Mouse (Mus musculus) C2C12 (cell line): ENCODE measurements at regions not wholly inside any gene's neighbourhood (a gene's known extent, or its start where the extent isn't known, plus 50 kb on each side); places are given as distances from the start of the nearest gene placed in this dataset.

Experiments
- H3K27me3 ChIP-seq: one replicate; pipeline ENCODE4 v1.6.1; 2011; ENCODE audit not compliant: control insufficient read depth, insufficient read depth, insufficient read length
- H3K36me3 ChIP-seq: one replicate; pipeline ENCODE4 v1.6.1; 2011; ENCODE audit not compliant: control insufficient read depth, insufficient read depth
- H3K4me3 ChIP-seq: one replicate; pipeline ENCODE4 v1.5.1; 2011; ENCODE audit warnings: mild to moderate bottlenecking, control low read depth; ENCODE audit not compliant: poor library complexity, insufficient read depth, severe bottlenecking
- H3K79me2 ChIP-seq: one replicate; pipeline ENCODE4 v1.6.1; 2011; ENCODE audit not compliant: control insufficient read depth, insufficient read depth
- H3K79me3 ChIP-seq: one replicate; pipeline ENCODE4 v1.6.1; 2011; ENCODE audit warnings: low read depth, control low read depth
- H3ac ChIP-seq: one replicate; pipeline ENCODE3; 2011; ENCODE audit warnings: low read depth; ENCODE audit not compliant: control insufficient read depth, insufficient read length
- CEBPB ChIP-seq: IDR thresholded peaks from one replicate; pipeline ENCODE4 v1.6.1; 2011; ENCODE audit warnings: low read depth, mild to moderate bottlenecking, control low read depth, moderate library complexity
- CTCF ChIP-seq: IDR thresholded peaks from one replicate; pipeline ENCODE4 v1.5.1; 2011; ENCODE audit not compliant: control insufficient read depth, insufficient read depth, insufficient read length
- FOSL1 ChIP-seq: IDR thresholded peaks from one replicate; pipeline ENCODE4 v1.8.0; 2011; ENCODE audit warnings: mild to moderate bottlenecking, low read length; ENCODE audit not compliant: poor library complexity, insufficient read depth, severe bottlenecking
- MAX ChIP-seq: IDR thresholded peaks from one replicate; pipeline ENCODE4 v1.6.1; 2011; ENCODE audit warnings: mild to moderate bottlenecking, control low read depth
- MYOD1 ChIP-seq: IDR thresholded peaks from one replicate; pipeline ENCODE4 v1.6.1; 2011; ENCODE audit warnings: low read depth; ENCODE audit not compliant: control insufficient read depth, insufficient read length
- MYOG ChIP-seq: IDR thresholded peaks from one replicate; pipeline ENCODE4 v1.6.1; 2011; ENCODE audit not compliant: control insufficient read depth, insufficient read length; ENCODE audit errors: extremely low read depth
- USF1 ChIP-seq: IDR thresholded peaks from one replicate; pipeline ENCODE4 v1.6.1; 2011; ENCODE audit warnings: low read depth, mild to moderate bottlenecking, control low read depth, moderate library complexity

DNA sequence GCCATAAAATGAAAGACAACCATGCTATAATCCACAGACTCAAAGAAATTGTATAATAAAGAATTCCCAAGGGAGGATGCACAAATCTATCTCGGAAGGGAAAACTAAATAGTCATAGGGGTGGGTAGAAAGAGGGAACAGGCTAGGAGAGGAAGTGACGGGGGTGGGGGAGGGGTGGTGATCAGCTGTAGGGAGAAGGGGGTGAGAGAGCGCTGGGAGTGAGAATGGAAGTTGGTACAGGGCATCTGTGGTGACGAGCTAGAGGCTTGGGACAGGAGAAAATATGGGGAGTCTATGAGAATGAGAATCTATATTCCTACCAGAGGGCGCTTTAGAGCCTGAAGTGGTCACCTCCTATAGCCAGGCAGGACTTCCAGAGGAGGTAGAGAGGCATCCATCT is 229.2 kb upstream of the Zeb2 start:
- no peak overlapping the region for H3ac ChIP-seq
- TF ChIP-seq MYOG, result no peak
- TF ChIP-seq FOSL1, result no peak
- no peak for TF ChIP-seq CEBPB
- no peak for TF ChIP-seq CTCF
- TF ChIP-seq USF1, result no peak
- no peak for TF ChIP-seq MAX
- TF ChIP-seq MYOD1, result no peak
- H3K27me3 ChIP-seq, result no peaks in the 10 kb centered on the region
- no peaks in the 10 kb centered on the region for H3K36me3 ChIP-seq
- no peak overlapping the region for H3K4me3 ChIP-seq
- H3K79me3 ChIP-seq, result no peaks in the 10 kb centered on the region
- H3K79me2 ChIP-seq, result no peaks in the 10 kb centered on the region

DNA sequence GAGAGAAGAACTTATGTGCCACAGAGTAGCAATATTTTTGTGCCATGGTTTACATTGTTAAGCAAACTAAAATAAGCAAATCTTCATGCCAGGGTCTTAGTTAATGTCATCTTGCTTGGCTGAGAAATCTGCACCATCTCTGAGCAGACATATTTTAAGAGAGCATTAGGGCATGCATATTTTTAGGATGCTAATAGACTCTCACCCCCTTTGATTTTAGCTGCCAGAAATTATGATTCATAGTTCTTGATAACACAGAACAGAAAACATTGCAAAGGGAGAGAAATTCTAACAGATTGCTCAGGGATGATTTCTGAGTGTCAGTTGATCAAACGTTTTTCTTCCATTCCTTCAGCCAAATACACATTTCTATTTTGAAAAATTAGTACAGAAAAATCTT is 222.7 kb upstream of the Zeb2 start:
- H3K36me3 ChIP-seq, result no peaks in the 10 kb centered on the region
- H3K79me3 ChIP-seq, result no peaks in the 10 kb centered on the region
- H3ac ChIP-seq, result no peak overlapping the region
- H3K27me3 ChIP-seq, result no peaks in the 10 kb centered on the region
- no peaks in the 10 kb centered on the region for H3K79me2 ChIP-seq
- TF ChIP-seq CTCF (no peak), MYOG (no peak), CEBPB (no peak), FOSL1 (no peak), USF1 (no peak), MAX (no peak), MYOD1 (no peak)
- H3K4me3 ChIP-seq, result no peak overlapping the region

DNA sequence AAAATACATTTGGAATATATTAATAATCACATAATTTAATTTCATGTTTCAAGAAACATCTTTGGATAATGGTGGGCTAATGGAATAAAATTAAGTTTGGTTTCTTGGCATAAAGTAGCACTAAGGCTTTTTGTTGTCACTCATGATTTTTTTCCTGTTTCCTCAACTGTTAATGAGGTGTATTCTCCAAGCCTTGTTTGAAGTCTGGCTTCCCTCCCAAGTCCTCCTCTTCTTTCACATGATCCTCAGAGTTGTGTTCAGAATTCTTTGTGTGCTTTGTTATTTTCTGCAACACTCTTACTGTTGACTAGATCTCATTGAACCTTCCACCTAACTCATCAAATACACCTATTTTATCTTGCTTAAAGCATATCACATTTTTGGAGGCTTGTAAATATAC is 221.6 kb upstream of the Zeb2 start:
- no peak overlapping the region for H3K4me3 ChIP-seq
- TF ChIP-seq CTCF (no peak), MYOD1 (no peak), FOSL1 (no peak), MYOG (no peak), USF1 (no peak), CEBPB (no peak), MAX (no peak)
- H3K36me3 ChIP-seq, result no peaks in the 10 kb centered on the region
- no peaks in the 10 kb centered on the region for H3K79me3 ChIP-seq
- H3K27me3 ChIP-seq, result no peaks in the 10 kb centered on the region
- no peak overlapping the region for H3ac ChIP-seq
- H3K79me2 ChIP-seq, result no peaks in the 10 kb centered on the region

DNA sequence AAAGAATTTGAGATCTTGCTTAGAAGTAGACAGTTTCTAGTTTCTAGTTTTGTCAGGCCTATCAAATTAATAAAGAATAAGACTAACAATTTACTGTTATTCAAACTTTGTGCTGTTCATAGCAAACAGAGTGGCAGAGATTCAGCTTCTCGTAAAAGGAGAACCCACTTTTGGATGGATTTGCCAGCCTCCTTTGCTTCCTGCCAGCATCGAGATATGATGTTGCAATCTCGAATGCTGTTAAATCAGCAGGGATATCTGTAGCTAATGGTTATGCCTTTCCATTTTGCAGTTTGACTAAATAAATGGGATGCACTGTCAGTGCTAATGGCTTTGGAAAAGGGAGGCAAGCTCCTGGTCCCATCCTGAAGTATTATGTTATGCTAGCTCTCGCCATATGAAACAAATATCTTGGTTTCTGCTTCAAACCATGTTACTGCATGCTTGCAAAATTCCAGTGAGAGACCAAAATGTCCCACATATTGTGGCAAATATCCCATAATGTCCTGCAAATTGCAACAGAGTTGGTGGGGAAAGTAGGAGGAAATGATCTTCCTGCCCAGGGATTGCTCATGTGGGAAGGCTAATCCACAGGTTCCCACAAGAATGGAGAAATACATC is 199.9 kb upstream of the Zeb2 start:
- H3K36me3 ChIP-seq, result no peaks in the 10 kb centered on the region
- H3K79me2 ChIP-seq, result no peaks in the 10 kb centered on the region
- no peaks in the 10 kb centered on the region for H3K79me3 ChIP-seq
- no peak overlapping the region for H3K4me3 ChIP-seq
- H3ac ChIP-seq, result no peak overlapping the region
- no peaks in the 10 kb centered on the region for H3K27me3 ChIP-seq
- no peak for TF ChIP-seq FOSL1
- no peak for TF ChIP-seq MYOD1

DNA sequence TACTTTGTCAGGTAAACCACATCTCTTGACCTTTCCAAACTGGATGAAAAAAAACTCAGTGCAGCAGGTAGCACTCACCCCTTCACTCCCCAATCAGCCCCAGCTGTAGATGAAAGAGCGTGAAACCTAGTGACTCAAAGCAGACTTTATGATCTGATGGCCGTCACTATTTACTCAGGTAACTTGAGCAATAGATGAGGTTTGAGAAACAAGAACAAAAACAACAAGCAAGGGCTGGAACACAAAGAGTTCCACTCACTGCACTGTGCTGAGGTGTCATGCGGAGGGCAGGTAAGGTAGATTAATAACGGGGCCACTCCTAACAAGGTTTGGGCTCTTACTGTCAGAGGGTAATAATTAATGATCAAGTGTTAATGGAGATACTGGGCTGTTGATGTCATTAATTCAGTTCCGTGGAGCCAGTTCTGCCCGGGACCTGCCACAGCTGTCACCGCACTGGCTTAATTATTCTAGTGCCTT is 170.4 kb upstream of the Zeb2 start:
- no peaks in the 10 kb centered on the region for H3K27me3 ChIP-seq
- TF ChIP-seq CTCF (no peak), MYOD1 (no peak), FOSL1 (no peak), USF1 (no peak), MYOG (no peak), CEBPB (no peak), MAX (no peak)
- H3K4me3 ChIP-seq, result no peak overlapping the region
- H3K36me3 ChIP-seq, result no peaks in the 10 kb centered on the region
- no peaks in the 10 kb centered on the region for H3K79me3 ChIP-seq
- no peaks in the 10 kb centered on the region for H3K79me2 ChIP-seq
- no peak overlapping the region for H3ac ChIP-seq

DNA sequence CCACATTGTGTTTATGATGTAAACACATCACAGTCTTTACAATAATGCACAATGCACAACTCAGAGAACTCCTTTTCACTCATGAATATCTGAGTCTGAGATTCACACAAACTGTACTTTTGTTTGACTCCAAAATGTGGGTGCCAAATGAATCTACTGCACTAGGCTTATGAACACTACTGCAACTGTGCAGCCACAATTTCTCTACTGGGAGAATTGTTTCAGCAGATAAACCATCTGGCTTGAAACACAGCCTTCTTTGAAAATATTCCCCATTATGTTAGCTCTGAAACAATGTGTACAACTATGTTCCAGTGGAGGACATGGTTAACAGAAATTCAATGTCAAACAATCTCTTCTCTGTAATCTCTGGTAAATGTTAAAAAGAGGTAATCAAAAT is 166.6 kb upstream of the Zeb2 start:
- Histone ChIP-seq H3K79me2 (no peaks in the 10 kb centered on the region), H3K27me3 (no peaks in the 10 kb centered on the region), H3K36me3 (no peaks in the 10 kb centered on the region), H3K4me3 (no peak overlapping the region), H3ac (no peak overlapping the region), H3K79me3 (no peaks in the 10 kb centered on the region)
- no peak for TF ChIP-seq CTCF
- TF ChIP-seq FOSL1, result no peak
- no peak for TF ChIP-seq MYOD1
- TF ChIP-seq USF1, result no peak
- no peak for TF ChIP-seq MAX
- no peak for TF ChIP-seq CEBPB
- no peak for TF ChIP-seq MYOG
